Mouse (Mus musculus): ENCODE measurements around the gene Synrg.

- TF ChIP-seq UBTF (IDR thresholded peaks at IDR 0.05; ENCODE audit: low read depth, low read length) (no peak), JUND (conservative IDR thresholded peaks at IDR 0.05; ENCODE audit: low read depth, low read length) (no peak), CTCF (conservative IDR thresholded peaks at IDR 0.05 in 1 of 2, IDR thresholded peaks at IDR 0.05 in 1 of 2; ENCODE audit: low read depth in 2 of 2, low read length in 2 of 2) (no peak), POLR2A (IDR thresholded peaks at IDR 0.05; ENCODE audit: low read depth, low read length) (no peak), TCF12 (IDR thresholded peaks at IDR 0.05; ENCODE audit: low read depth, low read length) (no peak), IRF4 (IDR thresholded peaks at IDR 0.05; ENCODE audit: low read depth, low read length) (no peak), USF1 (IDR thresholded peaks at IDR 0.05; ENCODE audit: low read depth, low read length) (no peak), CHD2 (IDR thresholded peaks at IDR 0.05; ENCODE audit: low read length) (no peak)
Observed at GRCm38 (mm10) chr11:84077008-84077407, 112.8 kb downstream of the Synrg start.

Data from CH12.LX (cell line).